Mouse (Mus musculus): ENCODE measurements around the gene Khk. TPM values are rescaled to one million over a fixed set of nuclear protein-coding genes. Genes with fewer than 3 reads are reported as not detected.

Gene Khk
- total RNA-seq, 2 experiments from 2014 or later = 82.9 to 88.2 TPM

DNA sequence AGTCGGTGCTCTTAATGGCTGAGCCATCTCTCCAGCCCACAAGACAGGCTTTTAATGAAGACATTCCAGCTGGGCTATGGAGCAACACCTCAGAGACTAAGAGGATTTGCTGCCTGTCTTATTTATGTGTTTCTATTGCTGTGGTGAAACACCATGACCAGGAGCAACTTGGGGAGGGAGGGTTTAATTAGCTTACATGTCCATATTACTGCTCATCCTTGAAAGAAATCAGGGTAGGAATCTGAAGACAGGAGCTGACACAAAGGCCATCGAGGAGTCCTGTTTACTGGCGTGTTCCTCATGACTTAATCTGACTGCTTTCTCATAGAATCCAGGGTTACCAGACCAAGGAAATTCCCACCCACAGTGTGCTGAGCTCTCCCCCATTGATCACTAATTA, 42.7 kb downstream of the Khk start:
- no peak for ATAC-seq (replicated peaks; ENCODE audit: poor library complexity)

DNA sequence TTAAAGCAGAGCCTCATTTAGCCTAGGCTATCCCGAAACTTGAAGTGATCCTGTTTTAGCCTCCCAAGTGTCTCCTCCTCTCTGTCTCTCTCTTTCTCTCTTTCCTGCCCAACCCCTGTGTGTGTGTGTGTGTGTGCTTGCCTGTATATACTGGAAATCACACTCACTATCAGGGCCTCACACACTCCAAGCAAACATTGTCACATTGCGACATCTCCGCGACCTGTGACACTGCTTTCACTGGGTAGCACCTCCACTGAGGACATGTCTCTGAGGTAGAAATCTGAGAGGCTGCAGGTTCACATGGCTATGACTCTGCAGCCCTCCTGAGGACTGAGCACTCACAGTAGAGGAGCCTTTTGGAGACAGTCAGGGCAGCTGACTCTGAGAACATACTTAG, 45.0 kb downstream of the Khk start:
- no peak for ATAC-seq (replicated peaks; ENCODE audit: poor library complexity)

DNA sequence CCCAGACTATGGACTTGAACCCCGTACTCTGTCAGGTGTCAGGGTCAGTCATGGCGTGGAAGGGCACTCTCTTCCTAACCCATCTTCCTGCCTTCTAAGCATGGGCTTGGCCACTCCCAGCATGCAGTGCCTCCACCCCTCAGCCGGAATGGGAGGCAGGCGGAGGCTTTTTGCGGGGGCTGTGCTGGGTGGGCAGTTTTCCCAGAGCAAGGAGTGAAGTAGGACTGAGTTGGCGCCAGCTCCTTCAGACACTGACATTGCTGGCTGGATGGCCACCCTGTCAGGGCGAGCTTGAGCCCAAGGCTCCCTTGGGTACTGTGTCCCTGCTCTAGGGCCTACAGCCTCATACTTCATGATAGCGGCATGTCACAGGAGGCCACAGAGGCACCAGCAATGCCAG, 47.2 kb downstream of the Khk start, which contains the start of gene Tcf23:
Gene Tcf23, plus strand, starts transcription at position 247 of the 400 bp plus-strand sequence.
- ATAC-seq (replicated peaks; ENCODE audit: poor library complexity) = no peak

DNA sequence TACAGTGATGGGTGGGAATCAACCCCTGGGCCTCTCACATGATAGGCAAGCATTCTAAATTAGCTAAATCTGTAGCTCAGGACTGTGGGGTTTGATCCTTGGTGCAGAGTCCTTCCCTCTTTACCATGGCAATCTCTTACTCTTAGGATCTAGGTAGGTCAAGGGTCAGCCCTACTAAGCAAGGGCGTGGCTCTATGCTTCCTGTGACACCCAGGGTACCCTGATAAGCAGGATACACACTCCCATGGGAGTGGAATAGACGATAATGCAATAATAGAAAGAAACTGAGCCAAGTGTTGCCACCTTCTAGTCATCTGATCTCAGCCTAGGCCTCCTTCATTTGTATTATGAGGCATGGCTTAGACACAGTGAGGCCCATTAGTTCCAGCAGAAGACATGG, 48.2 kb downstream of the Khk start:
- peak; percentile 48 for ATAC-seq (replicated peaks; ENCODE audit: poor library complexity)

DNA sequence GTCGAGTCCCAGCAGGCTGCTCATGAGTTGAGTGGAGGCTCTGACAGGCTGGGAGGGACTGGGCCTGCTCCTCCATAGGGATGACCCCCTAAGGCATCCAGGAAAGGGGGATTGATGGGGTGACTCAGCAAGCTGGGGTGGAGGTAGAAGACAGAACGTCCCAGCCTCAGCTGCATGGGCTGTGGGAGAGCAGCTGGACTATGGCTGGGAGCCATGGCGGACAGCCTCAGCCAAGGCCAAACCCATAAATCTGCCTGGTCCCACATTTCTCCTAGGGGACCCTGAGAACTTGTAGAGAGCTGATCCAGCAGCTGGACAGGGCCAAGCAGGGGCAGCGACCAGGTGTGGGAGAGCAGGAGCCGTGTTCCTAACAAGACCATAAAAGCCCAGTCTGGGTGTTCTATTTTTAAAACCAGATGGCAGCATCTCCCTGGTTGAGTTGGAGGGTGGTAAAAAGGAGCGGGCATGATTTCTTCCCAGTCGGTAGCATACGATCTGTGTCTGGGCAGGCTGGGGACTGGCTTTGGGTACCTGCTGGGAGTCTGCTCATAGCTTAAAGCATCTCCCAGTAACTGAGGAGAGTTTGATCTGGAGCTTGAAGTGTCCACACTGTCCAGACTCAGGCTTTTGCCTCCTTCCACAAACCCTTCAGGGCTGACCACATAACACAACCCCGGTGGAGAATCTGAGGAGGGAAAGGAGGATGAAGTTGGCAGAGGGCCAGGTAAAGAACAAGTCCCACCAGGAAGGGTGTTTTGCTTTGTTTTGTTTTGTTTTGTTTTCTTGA, 53.8 kb downstream of the Khk start:
- no peak for ATAC-seq (replicated peaks; ENCODE audit: poor library complexity)

Other genes with a start within 250 kb of the Khk start
- gene Dpysl5, start 209.9 kb upstream of the Khk start, total RNA-seq (2015) = not detected in 2 replicates
- gene Dpysl5, start 209.9 kb upstream of the Khk start, total RNA-seq (2017) = not detected in 2 replicates
- 0.27 TPM in 1 of 2 replicates, not detected in the other for gene Mapre3, start 106.8 kb upstream of the Khk start, total RNA-seq (2015)
- not detected in 2 replicates for gene Mapre3, start 106.8 kb upstream of the Khk start, total RNA-seq (2017)
- gene Tmem214, start 53.4 kb upstream of the Khk start, total RNA-seq (2015) = 18.2 and 23.9 TPM in 2 replicates
- 20.9 and 38.4 TPM in 2 replicates for gene Tmem214, start 53.4 kb upstream of the Khk start, total RNA-seq (2017)
- gene Agbl5, start 32.7 kb upstream of the Khk start, total RNA-seq (2015) = 12.4 and 13.8 TPM in 2 replicates
- gene Agbl5, start 32.7 kb upstream of the Khk start, total RNA-seq (2017) = 7.7 and 8.4 TPM in 2 replicates
- gene Ost4, start 13.6 kb upstream of the Khk start, total RNA-seq (2015) = 439 and 494 TPM in 2 replicates
- gene Ost4, start 13.6 kb upstream of the Khk start, total RNA-seq (2017) = 259 and 297 TPM in 2 replicates
- gene Emilin1, start 8.0 kb upstream of the Khk start, total RNA-seq (2015) = 49.7 and 64.5 TPM in 2 replicates
- gene Emilin1, start 8.0 kb upstream of the Khk start, total RNA-seq (2017) = 98.6 and 99.3 TPM in 2 replicates
- not detected in 2 replicates for gene Cgref1, start 24.2 kb downstream of the Khk start, total RNA-seq (2015)
- gene Cgref1, start 24.2 kb downstream of the Khk start, total RNA-seq (2017) = 1.7 TPM in 1 of 2 replicates, not detected in the other
- gene Preb, start 38.9 kb downstream of the Khk start, total RNA-seq (2015) = 53.5 and 54.6 TPM in 2 replicates
- 45.2 and 62.3 TPM in 2 replicates for gene Preb, start 38.9 kb downstream of the Khk start, total RNA-seq (2017)
- 0.02 TPM in 1 of 2 replicates, not detected in the other for gene Tcf23, start 47.2 kb downstream of the Khk start, total RNA-seq (2015)
- gene Tcf23, start 47.2 kb downstream of the Khk start, total RNA-seq (2017) = not detected in 2 replicates
- 81.4 and 113 TPM in 2 replicates for gene Atraid, start 126.9 kb downstream of the Khk start, total RNA-seq (2015)
- gene Atraid, start 126.9 kb downstream of the Khk start, total RNA-seq (2017) = 64.1 and 66.4 TPM in 2 replicates
- 3.5 and 4.8 TPM in 2 replicates for gene Slc5a6, start 127.5 kb downstream of the Khk start, total RNA-seq (2015)
- gene Slc5a6, start 127.5 kb downstream of the Khk start, total RNA-seq (2017) = 7.5 and 8.9 TPM in 2 replicates
- 43.4 and 51.2 TPM in 2 replicates for gene Cad, start 133.3 kb downstream of the Khk start, total RNA-seq (2015)
- gene Cad, start 133.3 kb downstream of the Khk start, total RNA-seq (2017) = 28.6 and 28.9 TPM in 2 replicates
- gene Dnajc5g, start 184.9 kb downstream of the Khk start, total RNA-seq (2015) = not detected in 2 replicates
- not detected in 2 replicates for gene Dnajc5g, start 184.9 kb downstream of the Khk start, total RNA-seq (2017)
- not detected in 2 replicates for gene Slc30a3, start 186.8 kb downstream of the Khk start, total RNA-seq (2015)
- not detected in 2 replicates for gene Slc30a3, start 186.8 kb downstream of the Khk start, total RNA-seq (2017)
- not detected in 2 replicates for gene Trim54, start 195.3 kb downstream of the Khk start, total RNA-seq (2015)
- gene Trim54, start 195.3 kb downstream of the Khk start, total RNA-seq (2017) = not detected in 2 replicates
- not detected in 2 replicates for gene Ucn, start 217.4 kb downstream of the Khk start, total RNA-seq (2015)
- gene Ucn, start 217.4 kb downstream of the Khk start, total RNA-seq (2017) = not detected in 2 replicates
- 27.1 and 35.3 TPM in 2 replicates for gene Mpv17, start 232.8 kb downstream of the Khk start, total RNA-seq (2015)
- 18.0 and 32.8 TPM in 2 replicates for gene Mpv17, start 232.8 kb downstream of the Khk start, total RNA-seq (2017)